Comparison of ENCODE assay signal across 9 mouse cellular contexts in genomic region chr7:99450703-99451102, GRCm38 (mm10). TPM values are rescaled to one million over a fixed set of nuclear protein-coding genes. Genes with fewer than 3 reads are reported as not detected.
DNase-seq lines count a peak whose midpoint lies in the region; ATAC-seq and TF ChIP-seq lines count a peak whose summit lies in the region.
"Had no signal": no experiment of that assay in that cellular context is flagged by ENCODE, and none has a peak within 500 bp of the region (broad histone marks: within the 10 kb centered on the region; RNA-seq: fewer than 3 reads in every experiment).

No protein-coding gene starts in this region.

- no peaks in the 10 kb centered on the region for H3K4me1 ChIP-seq in lung, embryonic 14.5 days (ENCODE audit: insufficient read depth)

- H3K27ac ChIP-seq in lung, embryonic 14.5 days (ENCODE audit: low read depth): no peak overlapping the region
- H3K27ac ChIP-seq: heart, embryonic 13.5 days had no signal

- H3K36me3 ChIP-seq in lung, embryonic 14.5 days (ENCODE audit: insufficient read depth): no peaks in the 10 kb centered on the region

- peak; percentile 68 for DNase-seq in ES-CJ7 (ENCODE audit: low read depth, low spot score)
- peak; percentile 78 for DNase-seq in adrenal gland, postnatal 10 days
- DNase-seq in embryo, embryonic 11.5 days (ENCODE audit: low read depth, low spot score): peak; percentile 77
- DNase-seq in large intestine, adult 2 months (ENCODE audit: low read depth, low spot score): peak; percentile 60
- DNase-seq in lung, embryonic 14.5 days: peak; percentile 95
- DNase-seq in retina, adult 2 months (ENCODE audit: low read depth, low spot score): peak; percentile 75
- peak; percentile 24 to 46 for DNase-seq in thymus, postnatal 36 days

- peak; percentile 41 to 44; a peak in 2 of 4 replicates for ATAC-seq in hematopoietic stem cell, adult 5-6 weeks (replicated peaks in 1 of 2; ENCODE audit: insufficient read depth in 1 of 2, low FRiP score in 2 of 2, low TSS enrichment in 1 of 2, low read depth in 1 of 2, poor library complexity in 2 of 2, severe bottlenecking in 2 of 2)
- peak; percentile 52; the same call in 1 of the 2 replicates for ATAC-seq in lung, embryonic 14.5 days (ENCODE audit: insufficient read depth)

- H3K4me3 ChIP-seq in lung, embryonic 14.5 days (ENCODE audit: low read depth, low read length): no peak overlapping the region
- H3K4me3 ChIP-seq: heart, embryonic 13.5 days had no signal

- no peaks in the 10 kb centered on the region for H3K27me3 ChIP-seq in lung, embryonic 14.5 days (ENCODE audit: insufficient read depth, low read length)
- H3K27me3 ChIP-seq: heart, embryonic 13.5 days had no signal

- peak; percentile 98 for TF ChIP-seq CTCF in lung, embryonic 14.5 days (IDR thresholded peaks at IDR 0.05; ENCODE audit: low read depth)

- no peak overlapping the region for H3K4me2 ChIP-seq in lung, embryonic 14.5 days
- H3K4me2 ChIP-seq: heart, embryonic 13.5 days had no signal

- 2% methylated on average over 3 of the region's 3 CpGs for WGBS in large intestine, adult 2 months
- WGBS in lung, embryonic 14.5 days: 0% methylated on average over 3 of the region's 3 CpGs

- H3K9ac ChIP-seq in lung, embryonic 14.5 days: no peak overlapping the region
- H3K9ac ChIP-seq: heart, embryonic 13.5 days had no signal

- no peaks in the 10 kb centered on the region for H3K9me3 ChIP-seq in lung, embryonic 14.5 days (ENCODE audit: low read depth, low read length)
- H3K9me3 ChIP-seq: heart, embryonic 13.5 days had no signal

RNA-seq across cellular contexts. Expression of gene Klhl35, which starts 15.1 kb away (rescaled TPM):
- 1 to 10 TPM in 1 of 2 experiments, under 1 TPM in 1; 0.99 to 1.2 TPM for total RNA-seq in adrenal gland, postnatal 10 days (2021)
- 3.4 TPM in 1 of 2 replicates, not detected in the other for total RNA-seq in hematopoietic stem cell, adult 5-6 weeks (2017)
- 0.11 and 0.14 TPM in 2 replicates for polyA plus RNA-seq in large intestine, adult 2 months (2012; rRNA removed)
- polyA plus RNA-seq in lung, embryonic 14.5 days (2014; fragmentation: Nextera tagmentation; extraction: Ambion mirVana): 0.95 and 1.2 TPM in 2 replicates

RNA-seq across cellular contexts. Expression of gene Rps3, which starts 32.8 kb away (rescaled TPM):
- 100 to 1,000 TPM; 554 to 575 TPM for total RNA-seq in adrenal gland, postnatal 10 days (2021)
- total RNA-seq in hematopoietic stem cell, adult 5-6 weeks (2017): 2,540 and 2,778 TPM in 2 replicates
- polyA plus RNA-seq in large intestine, adult 2 months (2012; rRNA removed): 386 and 397 TPM in 2 replicates
- 922 and 969 TPM in 2 replicates for polyA plus RNA-seq in lung, embryonic 14.5 days (2014; fragmentation: Nextera tagmentation; extraction: Ambion mirVana)

Comparison
In these comparisons a context has a peak if more than half of its experiments do, and no peak if none do; other contexts are left out.
1. DNase-seq: peak in every context shown above with its lines; median percentile 95 in lung, embryonic 14.5 days; 78 in adrenal gland, postnatal 10 days; 77 in embryo, embryonic 11.5 days; 75 in retina, adult 2 months; 68 in ES-CJ7; 60 in large intestine, adult 2 months; 35 in thymus, postnatal 36 days.